13 mouse cellular contexts compared by ENCODE assay signal in the genomic region with DNA sequence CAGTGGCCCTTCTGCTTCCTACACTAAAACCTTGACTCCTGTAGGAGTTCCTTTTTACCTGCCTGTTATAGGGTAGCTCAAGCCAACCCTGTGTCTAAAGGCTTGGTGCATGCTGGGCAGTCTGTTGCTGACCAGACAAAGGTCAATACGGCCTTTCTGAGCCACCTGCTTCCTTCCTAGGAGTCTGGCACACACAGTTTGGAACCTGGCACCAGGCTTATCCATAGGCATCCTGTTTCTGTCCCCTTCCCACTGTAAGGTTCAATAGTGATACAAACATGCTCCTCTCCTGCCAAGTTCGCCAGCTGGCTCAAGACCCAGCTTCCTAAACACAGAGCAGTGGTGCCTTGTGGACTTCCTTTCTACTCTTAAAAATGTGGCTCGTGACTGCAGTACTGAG. TPM values are rescaled to one million over a fixed set of nuclear protein-coding genes. Genes with fewer than 3 reads are reported as not detected.
DNase-seq lines count a peak whose midpoint lies in the region; ATAC-seq and TF ChIP-seq lines count a peak whose summit lies in the region.
"Had no signal": no experiment of that assay in that cellular context is flagged by ENCODE, and none has a peak within 500 bp of the region (broad histone marks: within the 10 kb centered on the region; RNA-seq: fewer than 3 reads in every experiment).

No protein-coding gene starts in this region.

- no peak overlapping the region for H3K4me3 ChIP-seq in heart, embryonic 11.5 days (ENCODE audit: low read depth, low read length)
- H3K4me3 ChIP-seq in testis, adult 2 months (ENCODE audit: control insufficient read depth, low read depth, low read length): peak overlapping the region; percentile 98
- peak overlapping the region; percentile 95 for H3K4me3 ChIP-seq in liver, embryonic 11.5 days (ENCODE audit: low read depth, low read length)

- DNase-seq in heart, postnatal 36 days: no peak
- DNase-seq in testis, postnatal 10 days (ENCODE audit: low spot score): no peak
- no peak for DNase-seq in liver, embryonic 11.5 days (ENCODE audit: low spot score)
- no peak for DNase-seq in urinary bladder, postnatal 36 days (ENCODE audit: low spot score in 2 of 2)
- no peak for DNase-seq in right cerebral cortex, postnatal 10 days (ENCODE audit: low spot score in 2 of 2)
- no peak for DNase-seq in left cerebral cortex, postnatal 36 days (ENCODE audit: low spot score in 2 of 2)
- DNase-seq: adrenal gland, postnatal 25 days; embryo, embryonic 11 days; heart, postnatal 4 days had no signal

- H3K27me3 ChIP-seq in heart, embryonic 11.5 days (ENCODE audit: control insufficient read depth, insufficient read depth, low read length): no peaks in the 10 kb centered on the region
- no peaks in the 10 kb centered on the region for H3K27me3 ChIP-seq in testis, adult 2 months (ENCODE audit: control insufficient read depth, insufficient read depth, low read length)
- H3K27me3 ChIP-seq in liver, embryonic 11.5 days (replicated peaks; ENCODE audit: control insufficient read depth, insufficient read depth, low read length): no peaks in the 10 kb centered on the region

- peaks cover 23% of the 10 kb centered on the region for H3K36me3 ChIP-seq in heart, embryonic 11.5 days (ENCODE audit: control insufficient read depth, insufficient read depth, low read length)
- no peaks in the 10 kb centered on the region; the same call in 1 of the 2 replicates for H3K36me3 ChIP-seq in testis, adult 2 months (ENCODE audit: control insufficient read depth, insufficient read depth, low read length)
- peaks cover 23% of the 10 kb centered on the region for H3K36me3 ChIP-seq in liver, embryonic 11.5 days (ENCODE audit: control insufficient read depth, insufficient read depth, low read length)

- H3K9ac ChIP-seq in heart, embryonic 11.5 days (ENCODE audit: low read depth, low read length): no peak overlapping the region
- peak overlapping the region; percentile 92 for H3K9ac ChIP-seq in liver, embryonic 11.5 days (ENCODE audit: low read depth, low read length)

- WGBS in heart, embryonic 11.5 days (ENCODE audit: insufficient replicate concordance): 75% methylated on average over 3 of the region's 3 CpGs
- WGBS in liver, embryonic 11.5 days: 74% methylated on average over 3 of the region's 3 CpGs

- H3K27ac ChIP-seq in heart, embryonic 11.5 days (ENCODE audit: low read depth, low read length): no peak overlapping the region
- H3K27ac ChIP-seq in testis, adult 2 months (ENCODE audit: control insufficient read depth, insufficient read depth, low read depth, low read length): no peak overlapping the region
- H3K27ac ChIP-seq in liver, embryonic 11.5 days (ENCODE audit: low read depth, low read length): no peak overlapping the region

- intact Hi-C loops in heart, postnatal 36 days (cut with DNase I): no loop called here
- intact Hi-C loops in left cerebral cortex, postnatal 36 days (cut with DNase I): no loop called here

- H3K4me2 ChIP-seq in heart, embryonic 11.5 days: peak overlapping the region; percentile 100
- peak overlapping the region; percentile 96 for H3K4me2 ChIP-seq in liver, embryonic 11.5 days

- TF ChIP-seq POLR2A in testis, adult 2 months (IDR thresholded peaks at IDR 0.05; ENCODE audit: control insufficient read depth, low read depth, low read length): no peak

- TF ChIP-seq CTCF in testis, adult 2 months (IDR thresholded peaks at IDR 0.05; ENCODE audit: control insufficient read depth, insufficient read depth, insufficient replicate concordance, low read depth, low read length): no peak

- no peak for ATAC-seq in heart, embryonic 11.5 days (replicated peaks; ENCODE audit: insufficient number of reproducible peaks, low FRiP score, low TSS enrichment)
- ATAC-seq in liver, embryonic 11.5 days (replicated peaks; ENCODE audit: low FRiP score): no peak

- no peaks in the 10 kb centered on the region for H3K9me3 ChIP-seq in heart, embryonic 11.5 days (replicated peaks; ENCODE audit: control insufficient read depth, low read length)
- no peaks in the 10 kb centered on the region for H3K9me3 ChIP-seq in liver, embryonic 11.5 days (ENCODE audit: control insufficient read depth, low read length)

- H3K4me1 ChIP-seq in heart, embryonic 11.5 days (ENCODE audit: control insufficient read depth, insufficient read depth, low read length): peaks cover 14% of the 10 kb centered on the region
- peaks cover 5% of the 10 kb centered on the region for H3K4me1 ChIP-seq in testis, adult 2 months (ENCODE audit: control insufficient read depth, insufficient read depth, low read length)
- peaks cover 20% of the 10 kb centered on the region for H3K4me1 ChIP-seq in liver, embryonic 11.5 days (replicated peaks; ENCODE audit: control insufficient read depth, insufficient read depth, low read length)

RNA-seq across cellular contexts. Expression of a gene that starts 2.6 kb away (rescaled TPM):
- 17.7 and 18.9 TPM in 2 replicates for polyA plus RNA-seq in heart, embryonic 11.5 days (2014; fragmentation: Nextera tagmentation; extraction: Ambion mirVana)
- 1 to 10 TPM; 6.3 to 6.5 TPM for total RNA-seq in heart, postnatal 36 days (2021)
- polyA plus RNA-seq in testis, adult 2 months (2012; rRNA removed): 13.5 and 15.3 TPM in 2 replicates
- polyA plus RNA-seq in liver, embryonic 11.5 days (2014; fragmentation: Nextera tagmentation; extraction: Ambion mirVana): 46.0 TPM in 2 replicates
- total RNA-seq in left cerebral cortex, postnatal 36 days (2021): 1 to 10 TPM; 8.2 to 9.1 TPM

RNA-seq across cellular contexts. Expression of a gene that starts 9.5 kb away (rescaled TPM):
- 0.27 TPM in 2 replicates for polyA plus RNA-seq in heart, embryonic 11.5 days (2014; fragmentation: Nextera tagmentation; extraction: Ambion mirVana)
- under 1 TPM in 1 of 2 experiments, not detected in 1; 0.14 TPM for total RNA-seq in heart, postnatal 36 days (2021)
- polyA plus RNA-seq in testis, adult 2 months (2012; rRNA removed): 0.88 and 1.2 TPM in 2 replicates
- not detected in 2 replicates for polyA plus RNA-seq in liver, embryonic 11.5 days (2014; fragmentation: Nextera tagmentation; extraction: Ambion mirVana)
- under 1 TPM in 1 of 2 experiments, not detected in 1; 0.20 TPM for total RNA-seq in left cerebral cortex, postnatal 36 days (2021)

RNA-seq across cellular contexts. Expression of a gene that starts 26.1 kb away (rescaled TPM):
- not detected in 2 replicates for polyA plus RNA-seq in heart, embryonic 11.5 days (2014; fragmentation: Nextera tagmentation; extraction: Ambion mirVana)
- not detected for total RNA-seq in heart, postnatal 36 days (2021)
- 0.15 and 0.24 TPM in 2 replicates for polyA plus RNA-seq in testis, adult 2 months (2012; rRNA removed)
- not detected in 2 replicates for polyA plus RNA-seq in liver, embryonic 11.5 days (2014; fragmentation: Nextera tagmentation; extraction: Ambion mirVana)
- not detected for total RNA-seq in left cerebral cortex, postnatal 36 days (2021)
- total RNA-seq: adrenal gland, postnatal 25 days; heart, postnatal 4 days; left cerebral cortex, postnatal 25 days; neutrophil, adult 5-6 weeks had no signal

RNA-seq across cellular contexts. Expression of a gene that starts 28.0 kb away (rescaled TPM):
- polyA plus RNA-seq in heart, embryonic 11.5 days (2014; fragmentation: Nextera tagmentation; extraction: Ambion mirVana): not detected in 2 replicates
- total RNA-seq in heart, postnatal 36 days (2021): not detected
- 0.48 and 2.2 TPM in 2 replicates for polyA plus RNA-seq in testis, adult 2 months (2012; rRNA removed)
- polyA plus RNA-seq in liver, embryonic 11.5 days (2014; fragmentation: Nextera tagmentation; extraction: Ambion mirVana): not detected in 2 replicates
- total RNA-seq in left cerebral cortex, postnatal 36 days (2021): not detected
- total RNA-seq: heart, postnatal 4 days; left cerebral cortex, postnatal 25 days; neutrophil, adult 5-6 weeks had no signal

RNA-seq across cellular contexts. Expression of a gene that starts 46.5 kb away (rescaled TPM):
- 0.17 TPM in 1 of 2 replicates, not detected in the other for polyA plus RNA-seq in heart, embryonic 11.5 days (2014; fragmentation: Nextera tagmentation; extraction: Ambion mirVana)
- total RNA-seq in heart, postnatal 36 days (2021): not detected
- 0.11 and 0.65 TPM in 2 replicates for polyA plus RNA-seq in testis, adult 2 months (2012; rRNA removed)
- polyA plus RNA-seq in liver, embryonic 11.5 days (2014; fragmentation: Nextera tagmentation; extraction: Ambion mirVana): not detected in 2 replicates
- under 1 TPM in 1 of 2 experiments, not detected in 1; 0.39 TPM for total RNA-seq in left cerebral cortex, postnatal 36 days (2021)
- total RNA-seq: adrenal gland, postnatal 25 days; heart, postnatal 4 days; left cerebral cortex, postnatal 25 days; neutrophil, adult 5-6 weeks had no signal
